7 mouse cellular contexts compared by ENCODE assay signal in genomic region chr8:70660273-70660725, GRCm38 (mm10). TPM values are rescaled to one million over a fixed set of nuclear protein-coding genes. Genes with fewer than 3 reads are reported as not detected.
DNase-seq lines count a peak whose midpoint lies in the region; ATAC-seq and TF ChIP-seq lines count a peak whose summit lies in the region.

Gene Pgpep1 (minus strand): TSS chr8:70660388.

- H3K27ac ChIP-seq in ES-Bruce4 (ENCODE audit: insufficient read depth, low read length): peak within 1 kb of the TSS; percentile 66
- H3K27ac ChIP-seq in hindbrain, postnatal 0 days: peak within 1 kb of the TSS; percentile 48; the same call in 1 of the 2 replicates
- peak within 1 kb of the TSS; percentile 86 for H3K27ac ChIP-seq in limb, embryonic 12.5 days
- H3K27ac ChIP-seq in midbrain, embryonic 12.5 days (replicated peaks): peak within 1 kb of the TSS; percentile 69

- no peak for DNase-seq in adrenal gland, postnatal 14 days
- no peak for DNase-seq in gastrocnemius, adult 18-20 months (ENCODE audit: low spot score)
- peak; percentile 44 for DNase-seq in hindbrain, postnatal 0 days (ENCODE audit: low spot score)
- DNase-seq in right cerebral cortex, postnatal 36 days (ENCODE audit: low spot score in 2 of 2): no peak

- peak within 1 kb of the TSS; percentile 92 for H3K4me3 ChIP-seq in ES-Bruce4 (ENCODE audit: low read depth, low read length)
- peak within 1 kb of the TSS; percentile 71 for H3K4me3 ChIP-seq in hindbrain, postnatal 0 days (ENCODE audit: low read length)
- peak within 1 kb of the TSS; percentile 76 for H3K4me3 ChIP-seq in limb, embryonic 12.5 days (replicated peaks)
- peak within 1 kb of the TSS; percentile 76 for H3K4me3 ChIP-seq in midbrain, embryonic 12.5 days

- 6% methylated on average over 14 of the region's 14 CpGs for WGBS in hindbrain, postnatal 0 days
- 5% methylated on average over 14 of the region's 14 CpGs for WGBS in limb, embryonic 12.5 days
- 4% methylated on average over 14 of the region's 14 CpGs for WGBS in midbrain, embryonic 12.5 days

- no peaks in the 10 kb centered on the region for H3K27me3 ChIP-seq in ES-Bruce4 (ENCODE audit: control insufficient read depth, insufficient read depth, low read length, poor library complexity, severe bottlenecking)
- no peaks in the 10 kb centered on the region for H3K27me3 ChIP-seq in hindbrain, postnatal 0 days (ENCODE audit: insufficient read depth, low read length)
- no peaks in the 10 kb centered on the region for H3K27me3 ChIP-seq in limb, embryonic 12.5 days
- no peaks in the 10 kb centered on the region for H3K27me3 ChIP-seq in midbrain, embryonic 12.5 days

- peaks cover 12% of the 10 kb centered on the region for H3K36me3 ChIP-seq in ES-Bruce4 (ENCODE audit: control insufficient read depth, insufficient read depth, low read length, poor library complexity, severe bottlenecking)
- peaks cover 12% of the 10 kb centered on the region for H3K36me3 ChIP-seq in hindbrain, postnatal 0 days (ENCODE audit: insufficient read depth, low read length)
- peaks cover 22% of the 10 kb centered on the region for H3K36me3 ChIP-seq in limb, embryonic 12.5 days
- H3K36me3 ChIP-seq in midbrain, embryonic 12.5 days: no peaks in the 10 kb centered on the region

- H3K4me1 ChIP-seq in ES-Bruce4 (ENCODE audit: control insufficient read depth, insufficient read depth, low read length): peaks cover 1% of the 10 kb centered on the region
- peaks cover 10% of the 10 kb centered on the region; the same call in 1 of the 2 replicates for H3K4me1 ChIP-seq in hindbrain, postnatal 0 days (ENCODE audit: insufficient read depth, low read length)
- H3K4me1 ChIP-seq in limb, embryonic 12.5 days (replicated peaks): peaks cover 29% of the 10 kb centered on the region
- H3K4me1 ChIP-seq in midbrain, embryonic 12.5 days: peaks cover 47% of the 10 kb centered on the region

- peak; percentile 36 for ATAC-seq in hindbrain, postnatal 0 days
- ATAC-seq in limb, embryonic 12.5 days (ENCODE audit: insufficient number of reproducible peaks, insufficient read depth, low FRiP score, low TSS enrichment, low read depth): no peak; the same call in 1 of the 2 replicates
- peak; percentile 39 for ATAC-seq in midbrain, embryonic 12.5 days (ENCODE audit: low FRiP score, low read depth)

- H3K9me3 ChIP-seq in ES-Bruce4 (replicated peaks; ENCODE audit: control insufficient read depth, insufficient read depth, low read length, poor library complexity, severe bottlenecking): no peaks in the 10 kb centered on the region
- no peaks in the 10 kb centered on the region for H3K9me3 ChIP-seq in hindbrain, postnatal 0 days (ENCODE audit: low read length)
- H3K9me3 ChIP-seq in limb, embryonic 12.5 days: no peaks in the 10 kb centered on the region
- no peaks in the 10 kb centered on the region for H3K9me3 ChIP-seq in midbrain, embryonic 12.5 days

- peak; percentile 53 for TF ChIP-seq POLR2A in ES-Bruce4 (IDR thresholded peaks at IDR 0.05; ENCODE audit: insufficient read depth, low read length)

- TF ChIP-seq CTCF in ES-Bruce4 (IDR thresholded peaks at IDR 0.05; ENCODE audit: low read depth, low read length): no peak
- no peak for TF ChIP-seq CTCF in hindbrain, postnatal 0 days (IDR thresholded peaks at IDR 0.05; ENCODE audit: low read depth)

- H3K9ac ChIP-seq in ES-Bruce4 (ENCODE audit: low read depth, poor library complexity, severe bottlenecking): peak within 1 kb of the TSS; percentile 79
- peak within 1 kb of the TSS; percentile 67 for H3K9ac ChIP-seq in hindbrain, postnatal 0 days (replicated peaks; ENCODE audit: low read length)
- peak within 1 kb of the TSS; percentile 76 for H3K9ac ChIP-seq in limb, embryonic 12.5 days (replicated peaks)
- peak within 1 kb of the TSS; percentile 85 for H3K9ac ChIP-seq in midbrain, embryonic 12.5 days (replicated peaks)

- TF ChIP-seq EP300 in ES-Bruce4 (IDR thresholded peaks at IDR 0.05; ENCODE audit: insufficient read depth, low read depth, low read length): no peak

- peak within 1 kb of the TSS; percentile 81 for H3K4me2 ChIP-seq in hindbrain, postnatal 0 days (ENCODE audit: low read depth, low read length)
- H3K4me2 ChIP-seq in limb, embryonic 12.5 days: peak within 1 kb of the TSS; percentile 84
- H3K4me2 ChIP-seq in midbrain, embryonic 12.5 days (replicated peaks): peak within 1 kb of the TSS; percentile 86

RNA-seq across cellular contexts. Expression of gene Pgpep1, which starts in this region (rescaled TPM):
- polyA plus RNA-seq in ES-Bruce4 (2011; ENCODE audit: insufficient read depth, insufficient read length, low read depth, missing spikeins): 30.2 and 44.4 TPM in 2 replicates
- 73.1 and 86.5 TPM in 2 replicates for total RNA-seq in adrenal gland, postnatal 14 days (2021)
- total RNA-seq in gastrocnemius, adult 18-20 months (2021): 10 to 100 TPM; 11.9 to 13.7 TPM
- total RNA-seq in hindbrain, postnatal 0 days (2014; rRNA removed): 65.7 and 68.4 TPM in 2 replicates
- 44.2 and 56.5 TPM in 2 replicates for polyA plus RNA-seq in hindbrain, postnatal 0 days (2015; fragmentation: Nextera tagmentation; extraction: Ambion mirVana)
- 45.7 and 53.9 TPM in 2 replicates for polyA plus RNA-seq in limb, embryonic 12.5 days (2016; fragmentation: Nextera tagmentation; extraction: Ambion mirVana)
- 82.7 and 93.7 TPM in 2 replicates for polyA plus RNA-seq in midbrain, embryonic 12.5 days (2016; fragmentation: Nextera tagmentation; extraction: Ambion mirVana)
